Mouse (Mus musculus): Measurements from ENCODE around the gene Arl5c.

The Arl5c gene

DNA sequence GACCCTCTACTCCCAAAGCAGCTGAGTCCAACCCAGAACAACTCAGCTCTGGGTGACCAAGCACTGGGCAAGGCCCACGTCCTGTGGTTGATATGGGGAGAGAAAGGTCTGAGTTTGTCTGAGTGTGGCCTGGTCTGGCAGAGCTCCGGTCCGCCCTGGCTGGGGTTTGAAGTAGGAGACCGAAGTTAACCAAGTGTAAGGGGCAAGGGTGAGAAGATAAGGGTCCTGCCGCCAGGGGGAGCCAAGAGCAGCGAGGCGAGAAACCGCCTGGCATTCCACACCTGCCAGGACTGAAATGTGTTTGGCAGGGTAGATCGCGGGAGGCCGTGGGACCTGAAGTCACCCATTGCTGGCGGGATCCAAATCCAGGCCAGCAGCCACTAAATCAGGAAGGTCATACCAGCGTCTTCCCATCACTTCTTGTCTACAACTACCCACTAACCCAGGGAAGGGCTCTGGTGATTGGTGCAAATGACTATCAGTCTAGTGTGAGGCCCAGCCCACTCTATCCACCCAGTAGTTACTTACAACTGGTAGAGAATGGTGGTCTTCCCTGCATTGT is 1.4 kb downstream of the Arl5c start:
- DNase-seq (ENCODE audit: low read depth, low spot score) = no peak

DNA sequence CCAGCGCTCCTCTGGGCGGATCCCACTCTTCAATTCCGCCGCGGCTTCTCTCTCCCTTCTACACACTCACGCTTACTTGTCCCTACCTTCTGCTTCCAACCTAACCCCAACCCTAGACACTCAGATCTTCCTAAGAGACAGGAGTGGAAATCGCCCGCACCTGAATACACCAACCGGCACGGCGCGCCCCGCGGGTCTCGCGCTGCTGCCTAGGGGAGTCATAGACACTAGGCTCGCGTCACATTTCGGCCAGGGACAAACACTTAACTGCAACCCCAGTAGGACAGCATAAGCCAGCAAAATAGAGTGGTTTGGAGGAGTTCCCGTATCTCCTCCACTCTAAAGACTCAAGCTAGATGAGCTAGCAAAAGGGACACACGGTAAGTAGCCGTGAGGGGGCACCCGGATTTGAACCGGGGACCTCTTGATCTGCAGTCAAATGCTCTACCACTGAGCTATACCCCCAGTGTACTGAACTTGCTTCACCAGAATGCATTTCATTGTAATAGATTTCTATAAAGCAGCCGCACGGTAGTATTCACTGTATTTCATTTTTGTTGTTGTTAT is 7.4 kb downstream of the Arl5c start:
- peak; percentile 72 for DNase-seq (ENCODE audit: low read depth, low spot score)

DNA sequence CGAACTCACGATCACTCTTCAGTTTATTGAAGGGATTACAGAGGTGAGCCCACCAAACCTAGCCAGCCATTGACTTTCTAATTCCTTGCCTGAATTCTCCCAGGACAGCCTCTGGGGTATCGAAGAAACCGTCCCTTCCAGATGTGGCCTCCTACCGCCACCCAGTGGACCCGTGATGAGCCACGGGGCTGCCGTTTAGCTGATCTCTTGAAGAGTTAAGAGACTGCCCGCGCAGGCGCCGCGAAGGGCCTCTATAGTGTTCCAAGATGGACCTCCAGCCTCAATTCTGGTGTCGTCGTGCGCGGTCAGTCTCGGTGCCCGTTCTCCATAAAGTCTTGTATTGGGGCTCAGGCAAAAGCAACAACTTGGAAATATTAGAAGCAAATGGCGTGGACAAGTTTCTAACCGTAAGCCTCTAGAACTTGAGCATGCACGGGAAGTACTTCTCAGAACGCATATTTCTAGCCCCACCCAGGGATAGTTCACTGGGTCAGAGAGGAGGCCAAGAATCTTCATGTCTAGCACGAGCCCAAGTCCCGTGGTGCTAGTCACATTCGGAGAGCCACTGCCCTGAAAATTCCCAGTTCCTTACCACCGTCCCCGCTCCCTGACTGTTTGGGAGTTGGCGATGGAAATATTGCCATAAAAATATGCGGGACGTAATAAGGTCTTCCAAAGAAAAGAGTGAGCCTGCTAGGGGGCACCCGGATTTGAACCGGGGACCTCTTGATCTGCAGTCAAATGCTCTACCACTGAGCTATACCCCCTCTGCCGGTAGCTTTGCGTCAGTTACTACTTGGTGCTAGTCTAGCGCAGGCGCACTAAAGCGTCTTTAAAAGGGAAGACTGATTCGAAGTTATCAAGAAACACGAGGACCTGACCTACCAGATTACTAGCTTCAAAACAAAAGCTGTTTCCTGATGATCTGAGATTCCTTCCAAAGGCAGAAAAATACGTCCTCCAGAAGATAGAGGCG is 8.1 kb downstream of the Arl5c start:
- DNase-seq (ENCODE audit: low read depth, low spot score) = peak; percentile 87

DNA sequence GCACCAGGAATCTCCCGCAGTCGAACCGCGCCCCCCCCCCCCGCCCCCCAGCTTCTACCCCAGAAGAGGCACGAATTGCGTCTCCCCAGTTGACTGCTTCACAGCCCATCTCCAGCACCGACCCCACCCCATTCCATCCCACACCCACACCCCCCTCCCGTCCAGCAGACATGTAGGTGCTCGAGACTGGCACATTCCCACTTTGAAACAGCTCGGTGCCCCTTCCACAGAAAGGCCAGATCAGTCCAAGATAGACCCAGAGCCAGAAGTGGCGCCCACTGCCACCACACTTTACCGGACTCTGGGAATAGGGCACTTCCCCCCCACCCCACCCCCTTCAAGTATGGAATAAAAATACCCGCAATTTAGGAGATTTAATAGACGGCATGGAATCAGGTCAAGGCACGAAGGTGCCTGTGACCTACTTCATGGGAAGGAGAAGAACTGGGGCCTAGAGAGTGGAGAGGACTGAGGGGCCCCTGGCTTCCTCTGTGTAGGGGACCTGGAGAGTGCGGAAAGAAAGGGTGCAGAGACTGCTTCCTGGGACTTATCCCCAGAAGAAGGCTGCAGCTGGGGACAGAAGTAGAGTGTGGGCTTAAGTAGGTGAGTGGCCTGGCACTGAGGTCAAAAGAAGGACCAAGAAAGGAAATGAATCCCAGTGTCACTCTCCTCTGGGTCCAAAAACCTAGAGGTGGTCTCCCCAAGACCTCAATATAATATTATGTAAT is 9.1 kb downstream of the Arl5c start:
- no peak for DNase-seq (ENCODE audit: low read depth, low spot score)

DNA sequence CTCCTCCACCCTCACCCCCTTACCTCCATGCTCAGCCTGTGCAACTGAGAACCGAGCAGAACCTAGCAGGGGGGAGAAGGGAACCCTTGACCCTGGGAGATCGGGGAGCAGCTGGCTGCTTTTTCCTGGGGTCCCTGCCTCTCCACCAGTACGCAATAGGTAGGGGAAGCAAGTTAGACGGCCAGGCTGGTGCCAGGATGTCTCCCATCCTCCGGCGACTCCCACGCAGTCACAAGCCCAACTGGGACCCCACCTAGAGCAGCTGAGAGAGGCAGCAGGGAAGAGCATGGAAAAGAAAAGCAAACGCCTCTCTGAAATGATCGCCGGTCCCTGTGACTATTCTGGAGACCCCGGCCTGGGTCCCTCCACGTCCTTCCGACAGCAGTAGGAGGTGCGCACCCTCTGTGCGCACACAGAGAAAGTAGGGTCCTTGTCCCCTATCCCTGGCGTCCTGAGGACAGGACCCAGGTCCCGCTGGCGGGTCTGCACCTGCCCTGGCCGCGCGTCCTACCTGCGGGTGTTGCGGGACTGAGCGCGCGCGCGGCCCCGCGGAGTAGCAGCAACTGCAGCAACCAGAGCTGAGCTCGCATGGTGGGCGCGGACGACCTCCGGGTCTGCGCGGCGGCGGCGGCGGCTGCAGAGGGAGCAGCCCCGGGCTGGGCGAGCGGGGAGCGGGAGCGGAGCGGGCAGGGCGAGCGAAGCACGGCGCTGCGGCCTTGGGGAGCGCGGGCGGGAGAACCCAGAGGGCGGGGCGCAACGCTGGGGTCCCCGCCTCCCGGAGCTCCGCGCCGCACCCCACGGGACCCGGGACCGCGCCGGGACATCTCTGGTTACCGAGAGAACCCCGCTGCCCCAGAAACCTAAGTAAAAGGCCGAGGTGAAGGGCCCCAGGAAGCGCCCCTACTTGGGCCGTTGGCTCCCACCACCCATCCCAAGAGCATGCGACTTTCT is 10.0 kb downstream of the Arl5c start, which contains the start of gene Plxdc1:
TSS of gene Plxdc1 (minus strand) at position 718 of the 951 bp plus-strand sequence.
- no peak for DNase-seq (ENCODE audit: low read depth, low spot score)

DNA sequence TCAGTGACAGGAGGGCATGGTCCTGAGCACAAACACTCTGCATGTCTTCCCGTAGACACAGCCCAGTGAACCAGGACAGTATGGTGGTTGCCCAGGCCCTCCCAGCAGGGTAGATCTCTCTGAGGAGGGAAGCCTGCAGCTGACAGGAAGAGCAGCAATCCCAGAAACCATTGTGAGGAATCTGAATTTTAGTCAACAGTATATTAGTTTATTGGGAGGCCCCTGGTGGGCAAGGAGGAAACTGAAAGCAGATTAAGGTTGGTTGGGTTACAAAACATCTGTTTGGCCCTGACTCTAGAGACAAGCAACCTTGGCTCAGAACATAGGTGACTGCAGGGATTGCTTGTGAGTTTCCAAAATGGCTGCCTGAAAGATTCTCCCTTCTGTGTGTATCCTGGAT is 12.0 kb downstream of the Arl5c start:
- no peak for DNase-seq (ENCODE audit: low read depth, low spot score)

DNA sequence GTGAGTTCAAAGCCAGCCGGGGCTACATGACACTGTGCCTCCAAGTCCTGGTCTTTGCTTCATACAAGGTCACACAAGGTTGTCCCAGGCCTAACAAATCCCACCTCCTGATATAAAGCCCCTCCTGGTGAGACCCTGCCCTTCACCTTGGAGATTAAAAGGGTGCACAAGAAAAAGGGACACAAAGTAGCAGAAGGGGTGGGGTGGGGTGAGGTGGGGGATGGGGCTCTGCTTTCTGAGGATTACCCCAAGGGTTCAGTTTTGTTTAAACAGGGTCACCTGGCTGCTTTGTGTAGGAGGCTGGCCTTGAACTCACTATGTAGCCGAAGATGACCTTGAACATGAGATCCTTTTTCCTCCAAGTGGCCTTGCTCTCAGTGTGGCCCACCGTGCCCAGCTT is 12.5 kb downstream of the Arl5c start:
- DNase-seq (ENCODE audit: low read depth, low spot score) = no peak

GRCm38 (mm10) chr11:97982721-97983120 is 13.3 kb downstream of the Arl5c start:
- no peak for DNase-seq (ENCODE audit: low read depth, low spot score)

- no peak for DNase-seq (ENCODE audit: low read depth, low spot score)
Observed at GRCm38 (mm10) chr11:97980531-97980966, 15.4 kb downstream of the Arl5c start.

DNA sequence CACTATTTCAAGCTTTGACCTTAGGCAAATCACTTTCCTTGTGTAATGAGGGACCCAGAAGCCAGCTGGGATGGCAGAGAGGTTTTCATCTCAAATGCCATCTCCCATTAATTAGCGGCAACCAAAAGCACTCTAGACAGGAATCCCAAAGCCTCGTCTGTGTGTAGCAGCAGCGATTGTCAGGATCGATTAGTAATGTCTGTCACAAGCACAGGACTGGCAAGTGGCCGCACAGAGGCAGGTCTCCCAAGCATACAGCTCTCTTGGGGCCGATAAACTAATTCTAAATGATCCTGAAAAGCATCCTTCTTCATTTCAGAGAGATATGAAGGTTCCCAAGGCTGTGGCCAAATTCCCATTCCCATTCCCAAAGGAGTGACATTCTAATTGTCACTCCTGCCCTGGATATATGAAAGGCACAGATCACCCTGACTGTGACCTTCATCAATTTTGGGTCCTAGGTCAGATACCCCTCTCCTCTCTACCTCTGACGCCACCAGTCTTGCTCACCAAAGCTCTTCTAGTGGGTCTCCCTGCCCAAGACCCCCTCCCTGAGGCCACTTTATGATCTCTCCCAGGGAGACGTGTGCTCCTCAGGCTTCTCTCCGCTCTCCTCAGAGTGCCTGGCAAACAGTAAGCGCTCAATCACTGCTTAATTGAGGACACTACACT is 16.0 kb downstream of the Arl5c start:
- no peak for DNase-seq (ENCODE audit: low read depth, low spot score)

- no peak for DNase-seq (ENCODE audit: low read depth, low spot score)
Observed at GRCm38 (mm10) chr11:97978392-97978791, 17.6 kb downstream of the Arl5c start.

- DNase-seq (ENCODE audit: low read depth, low spot score) = no peak
Observed at GRCm38 (mm10) chr11:97977797-97978196, 18.2 kb downstream of the Arl5c start.

DNA sequence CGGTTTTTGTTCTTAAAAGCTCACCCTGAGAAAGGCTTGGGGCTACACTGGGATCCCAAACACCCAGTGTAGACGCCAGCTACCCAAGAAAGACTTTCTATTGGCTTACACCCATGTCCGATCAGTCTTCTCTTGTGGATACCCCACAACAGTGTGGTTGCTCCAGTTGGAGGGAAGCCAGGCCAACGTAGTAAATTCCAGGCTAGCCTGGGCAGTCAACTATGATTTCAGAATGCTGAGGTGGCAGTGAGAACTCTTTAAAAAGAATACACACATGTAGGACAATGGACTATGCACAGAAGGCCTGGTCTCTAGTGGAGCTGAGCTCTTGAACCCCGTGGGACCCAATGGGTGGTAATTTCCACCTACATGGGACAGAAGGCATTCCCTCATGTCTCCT is 21.2 kb downstream of the Arl5c start:
- no peak for DNase-seq (ENCODE audit: low read depth, low spot score)

- no peak for DNase-seq (ENCODE audit: low read depth, low spot score)
Observed at GRCm38 (mm10) chr11:97974141-97974540, 21.8 kb downstream of the Arl5c start.

GRCm38 (mm10) chr11:97972434-97972833 is 23.5 kb downstream of the Arl5c start:
- no peak for DNase-seq (ENCODE audit: low read depth, low spot score)

DNA sequence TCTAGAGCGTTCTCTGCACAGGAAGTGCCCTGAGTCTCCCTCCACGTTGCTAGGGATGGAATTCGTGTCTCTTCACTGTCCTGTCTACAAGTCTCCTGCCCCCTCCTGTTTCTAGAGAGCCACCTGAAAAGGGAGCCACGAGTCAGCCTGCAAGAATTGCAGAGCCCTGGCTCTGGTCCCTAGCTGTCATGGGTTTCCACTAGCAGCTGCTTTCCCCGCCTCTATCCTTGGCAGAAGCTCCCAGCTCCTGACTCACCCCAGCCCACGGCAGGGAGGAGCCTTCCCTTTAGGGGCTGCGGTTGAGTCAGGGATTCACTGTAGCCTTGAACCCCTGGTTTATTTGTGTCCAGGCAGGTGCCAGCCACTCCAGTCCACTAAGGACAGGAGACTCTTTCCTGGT is 24.7 kb downstream of the Arl5c start:
- DNase-seq (ENCODE audit: low read depth, low spot score) = no peak

- DNase-seq (ENCODE audit: low read depth, low spot score) = no peak
Observed at GRCm38 (mm10) chr11:97970771-97971170, 25.2 kb downstream of the Arl5c start.

DNA sequence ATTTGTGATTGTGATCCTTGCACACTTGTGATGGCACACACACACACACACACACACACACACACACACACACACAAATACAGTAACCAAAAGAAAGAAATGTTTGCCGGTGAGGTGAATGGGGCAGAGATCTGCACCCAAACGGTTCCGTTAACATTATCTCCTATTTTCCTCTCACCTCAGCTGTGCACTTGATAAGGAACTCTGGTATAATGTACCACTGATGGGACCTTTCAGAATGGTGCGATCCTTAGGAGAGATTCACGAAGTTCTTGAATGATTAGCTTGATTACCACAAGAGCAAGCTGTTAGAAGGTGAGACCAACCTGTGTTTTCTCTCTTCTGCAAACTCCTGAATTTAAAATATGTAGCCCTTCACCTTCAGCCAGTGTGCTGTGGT is 27.6 kb downstream of the Arl5c start:
- DNase-seq (ENCODE audit: low read depth, low spot score) = no peak

DNA sequence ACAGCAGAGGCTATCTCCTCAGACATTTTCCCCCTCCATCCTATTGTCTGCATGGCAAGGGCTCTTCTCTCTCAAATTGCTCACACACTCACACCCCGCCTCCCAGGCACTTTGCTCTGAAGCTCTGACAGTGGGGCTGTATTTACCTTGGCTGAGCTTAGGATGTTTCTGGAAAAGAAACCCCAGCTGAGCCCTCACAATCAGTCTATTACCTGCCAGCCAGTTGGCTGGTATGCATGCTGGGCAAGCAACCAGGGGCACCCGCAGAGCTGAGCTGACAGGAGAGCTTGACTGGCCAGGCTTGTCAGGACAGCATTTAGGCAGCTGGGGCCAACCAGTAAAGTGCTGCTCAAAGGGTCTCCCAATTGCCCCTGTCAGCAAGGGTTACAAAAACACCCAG is 28.9 kb downstream of the Arl5c start:
- DNase-seq (ENCODE audit: low read depth, low spot score) = no peak

DNA sequence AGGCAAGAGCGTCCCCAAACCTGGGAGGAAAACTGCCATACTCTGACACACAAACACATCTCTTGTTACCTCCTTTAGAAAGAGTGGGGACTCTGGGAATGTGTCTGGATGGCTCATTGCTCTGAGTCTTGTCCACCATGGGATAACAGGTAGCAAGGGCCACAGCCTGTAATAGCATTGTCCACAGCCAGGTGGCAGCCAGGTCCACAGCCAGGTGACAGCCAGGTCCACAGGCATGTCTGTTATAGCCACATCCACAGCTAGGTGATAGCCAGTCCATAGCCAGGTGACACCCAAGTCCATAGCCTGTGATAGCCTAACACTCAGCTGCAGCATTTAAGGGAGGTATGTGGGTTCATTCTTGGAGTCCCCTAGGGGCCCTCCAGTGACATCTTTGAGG is 35.1 kb downstream of the Arl5c start:
- no peak for DNase-seq (ENCODE audit: low read depth, low spot score)

Measured in retina, postnatal 7 days (tissue).